Mouse (Mus musculus): ENCODE results near the gene H2-D1. TPM values are rescaled to one million over a fixed set of nuclear protein-coding genes. Genes with fewer than 3 reads are reported as not detected.
A peak's percentile ranks its signal among the peaks of the same experiment; 100 is the strongest.
"Not testable (repeated sequence)": the region's sequence is repeated elsewhere in the genome, so short reads cannot be mapped to it uniquely, and the experiment has no call there.

Gene H2-D1
- polyA plus RNA-seq, 1 experiment from 2014 or later: 51.7 TPM

GRCm38 (mm10) chr17:35226561-35227046, 35.9 kb upstream of the H2-D1 start:
- no peak for DNase-seq (ENCODE audit: low spot score)
- WGBS: 86% methylated on average over 14 of the region's 14 CpGs

DNA sequence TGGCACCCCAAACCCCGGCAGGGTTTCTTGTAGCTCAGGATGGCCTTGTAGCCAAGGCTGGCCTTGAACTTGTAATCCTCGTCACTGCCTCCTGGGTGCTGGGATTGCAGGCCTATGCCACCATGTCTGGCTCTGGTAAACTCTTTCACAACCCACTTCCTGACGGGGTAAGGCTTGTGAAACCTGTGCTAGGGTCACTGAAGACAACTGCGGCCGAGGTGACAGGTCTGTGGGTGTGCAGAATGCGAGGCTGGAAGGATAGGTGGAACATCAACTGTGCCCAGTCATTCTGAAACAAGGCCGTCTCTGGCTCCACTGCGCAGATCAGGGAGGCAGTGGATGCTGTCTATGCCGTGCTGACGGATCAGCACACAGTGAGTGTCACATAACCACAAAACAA, 31.5 kb upstream of the H2-D1 start:
- H3K27me3 ChIP-seq (replicated peaks; ENCODE audit: control insufficient read depth, insufficient read depth, low read length): no peaks in the 10 kb centered on the region
- WGBS: 91% methylated on average over 10 of the region's 10 CpGs
- H3K27ac ChIP-seq (replicated peaks; ENCODE audit: low read depth, low read length): no peak overlapping the region
- ATAC-seq (ENCODE audit: low read depth) (no peak), DNase-seq (ENCODE audit: low spot score) (no peak)
- no peak overlapping the region for H3K4me3 ChIP-seq (ENCODE audit: low read depth, low read length)
- no peak overlapping the region for H3K9ac ChIP-seq (ENCODE audit: low read depth, low read length)
- H3K4me1 ChIP-seq (ENCODE audit: control insufficient read depth, insufficient read depth, low read length): peaks cover 4% of the 10 kb centered on the region; the same call in 1 of the 2 replicates
- H3K4me2 ChIP-seq (ENCODE audit: low read depth, low read length): no peak overlapping the region
- peaks cover 54% of the 10 kb centered on the region for H3K36me3 ChIP-seq (ENCODE audit: control insufficient read depth, insufficient read depth, low read length)
- no peaks in the 10 kb centered on the region for H3K9me3 ChIP-seq (ENCODE audit: control insufficient read depth, low read length)

More at GRCm38 (mm10) chr17:35226561-35227046, 35.9 kb upstream of the H2-D1 start:
- no peak for ATAC-seq (ENCODE audit: low read depth)
- Histone ChIP-seq H3K4me1 (ENCODE audit: control insufficient read depth, insufficient read depth, low read length) (no peaks in the 10 kb centered on the region), H3K9ac (ENCODE audit: low read depth, low read length) (no peak overlapping the region), H3K36me3 (ENCODE audit: control insufficient read depth, insufficient read depth, low read length) (peaks cover 51% of the 10 kb centered on the region), H3K9me3 (ENCODE audit: control insufficient read depth, low read length) (no peaks in the 10 kb centered on the region), H3K27me3 (replicated peaks; ENCODE audit: control insufficient read depth, insufficient read depth, low read length) (no peaks in the 10 kb centered on the region), H3K27ac (replicated peaks; ENCODE audit: low read depth, low read length) (no peak overlapping the region), H3K4me3 (ENCODE audit: low read depth, low read length) (no peak overlapping the region), H3K4me2 (ENCODE audit: low read depth, low read length) (no peak overlapping the region)

DNA sequence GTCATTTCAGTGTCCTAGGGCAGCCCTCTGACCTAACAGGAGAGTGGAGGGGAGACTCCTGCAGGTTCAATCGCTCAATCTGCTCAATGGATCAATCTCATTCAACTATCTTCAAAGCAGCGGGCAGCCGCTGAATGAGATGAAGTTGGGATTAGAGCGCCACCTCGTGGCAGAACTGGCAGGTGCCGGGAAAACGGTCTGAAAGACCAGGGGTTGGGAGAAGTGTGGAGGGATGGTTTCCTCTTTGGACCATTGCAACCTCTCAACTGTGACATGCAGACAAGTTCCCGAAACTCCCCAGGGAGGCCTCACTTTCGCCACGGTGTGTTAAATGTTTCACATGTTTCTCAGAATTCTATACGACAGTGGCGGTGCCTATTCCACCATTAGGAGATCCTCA, 30.5 kb upstream of the H2-D1 start:
- H3K9me3 ChIP-seq (ENCODE audit: control insufficient read depth, low read length): no peaks in the 10 kb centered on the region
- H3K36me3 ChIP-seq (ENCODE audit: control insufficient read depth, insufficient read depth, low read length): peaks cover 53% of the 10 kb centered on the region
- WGBS: 15% methylated on average over 12 of the region's 12 CpGs
- no peak overlapping the region for H3K27ac ChIP-seq (replicated peaks; ENCODE audit: low read depth, low read length)
- H3K4me2 ChIP-seq (ENCODE audit: low read depth, low read length): peak overlapping the region; percentile 4; the same call in 1 of the 2 replicates
- H3K9ac ChIP-seq (ENCODE audit: low read depth, low read length): 0 out of 2 replicates have a peak overlapping the region, but pooled peaks have one; percentile 10
- peaks cover 4% of the 10 kb centered on the region; the same call in 1 of the 2 replicates for H3K4me1 ChIP-seq (ENCODE audit: control insufficient read depth, insufficient read depth, low read length)
- no peak overlapping the region for H3K4me3 ChIP-seq (ENCODE audit: low read depth, low read length)
- H3K27me3 ChIP-seq (replicated peaks; ENCODE audit: control insufficient read depth, insufficient read depth, low read length): no peaks in the 10 kb centered on the region
- no peak for ATAC-seq (ENCODE audit: low read depth)
- peak; percentile 81 for DNase-seq (ENCODE audit: low spot score)

DNA sequence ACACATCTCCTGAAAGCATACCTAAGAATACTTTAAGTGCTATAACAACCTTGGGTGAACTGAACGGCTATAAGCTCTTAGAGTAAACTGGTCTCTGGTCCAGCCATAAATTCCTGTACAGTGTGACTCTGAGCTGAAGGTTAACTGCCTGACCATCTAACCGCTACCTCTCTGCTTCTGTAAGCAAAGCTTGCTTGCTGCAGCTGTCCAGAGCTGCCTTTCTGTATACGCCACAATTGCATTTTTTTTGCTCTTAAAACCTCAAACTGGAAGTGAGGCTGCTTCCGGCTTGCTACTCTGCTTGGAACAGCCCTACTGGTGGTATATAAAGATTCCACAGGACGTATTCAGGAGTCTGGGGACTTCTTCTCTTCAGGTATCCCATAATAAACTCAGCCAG, 29.9 kb upstream of the H2-D1 start:
- no peaks in the 10 kb centered on the region for H3K27me3 ChIP-seq (replicated peaks; ENCODE audit: control insufficient read depth, insufficient read depth, low read length)
- peak overlapping the region; percentile 48 for H3K9ac ChIP-seq (ENCODE audit: low read depth, low read length)
- no peak overlapping the region for H3K4me2 ChIP-seq (ENCODE audit: low read depth, low read length)
- no peak overlapping the region for H3K4me3 ChIP-seq (ENCODE audit: low read depth, low read length)
- H3K36me3 ChIP-seq (ENCODE audit: control insufficient read depth, insufficient read depth, low read length): peaks cover 47% of the 10 kb centered on the region
- peaks cover 4% of the 10 kb centered on the region; the same call in 1 of the 2 replicates for H3K4me1 ChIP-seq (ENCODE audit: control insufficient read depth, insufficient read depth, low read length)
- ATAC-seq (ENCODE audit: low read depth): no peak
- peak overlapping the region; percentile 65; the same call in 1 of the 2 replicates for H3K27ac ChIP-seq (replicated peaks; ENCODE audit: low read depth, low read length)
- DNase-seq (ENCODE audit: low spot score): no peak
- no peaks in the 10 kb centered on the region for H3K9me3 ChIP-seq (ENCODE audit: control insufficient read depth, low read length)
- WGBS: 83% methylated on average over 5 of the region's 5 CpGs

GRCm38 (mm10) chr17:35233114-35233980, 29.2 kb upstream of the H2-D1 start, which contains the start of gene Atp6v1g2:
Gene Atp6v1g2 (plus strand): TSS chr17:35233660.
- Histone ChIP-seq H3K9ac (ENCODE audit: low read depth, low read length) (peak within 1 kb of the TSS; percentile 89), H3K4me3 (ENCODE audit: low read depth, low read length) (peak within 1 kb of the TSS; percentile 61), H3K27me3 (replicated peaks; ENCODE audit: control insufficient read depth, insufficient read depth, low read length) (no peaks in the 10 kb centered on the region), H3K36me3 (ENCODE audit: control insufficient read depth, insufficient read depth, low read length) (peaks cover 40% of the 10 kb centered on the region), H3K27ac (replicated peaks; ENCODE audit: low read depth, low read length) (peak within 1 kb of the TSS; percentile 97), H3K9me3 (ENCODE audit: control insufficient read depth, low read length) (no peaks in the 10 kb centered on the region), H3K4me1 (ENCODE audit: control insufficient read depth, insufficient read depth, low read length) (peaks cover 4% of the 10 kb centered on the region; the same call in 1 of the 2 replicates), H3K4me2 (ENCODE audit: low read depth, low read length) (peak within 1 kb of the TSS; percentile 93)
- ATAC-seq (ENCODE audit: low read depth) (no peak), DNase-seq (ENCODE audit: low spot score) (peak; percentile 85)
- WGBS: 60% methylated on average over 18 of the region's 18 CpGs

GRCm38 (mm10) chr17:35234090-35234489, 28.4 kb upstream of the H2-D1 start:
- not testable (repeated sequence) for H3K4me1 ChIP-seq (ENCODE audit: control insufficient read depth, insufficient read depth, low read length); H3K27me3 ChIP-seq (replicated peaks; ENCODE audit: control insufficient read depth, insufficient read depth, low read length); H3K9me3 ChIP-seq (ENCODE audit: control insufficient read depth, low read length); ATAC-seq (ENCODE audit: low read depth); DNase-seq (ENCODE audit: low spot score)
- H3K4me2 ChIP-seq (ENCODE audit: low read depth, low read length): peak overlapping the region; percentile 93
- H3K27ac ChIP-seq (replicated peaks; ENCODE audit: low read depth, low read length): peak overlapping the region; percentile 65
- WGBS: 86% methylated on average over 7 of the region's 7 CpGs
- H3K9ac ChIP-seq (ENCODE audit: low read depth, low read length): peak overlapping the region; percentile 48
- peaks cover 33% of the 10 kb centered on the region for H3K36me3 ChIP-seq (ENCODE audit: control insufficient read depth, insufficient read depth, low read length)
- H3K4me3 ChIP-seq (ENCODE audit: low read depth, low read length): peak overlapping the region; percentile 61; the same call in 1 of the 2 replicates

- DNase-seq (ENCODE audit: low spot score) (peak; percentile 56), ATAC-seq (ENCODE audit: low read depth) (0 out of 2 replicates have a peak, but pooled peaks have one; percentile 5)
- Histone ChIP-seq H3K9me3 (ENCODE audit: control insufficient read depth, low read length) (no peaks in the 10 kb centered on the region), H3K36me3 (ENCODE audit: control insufficient read depth, insufficient read depth, low read length) (peaks cover 25% of the 10 kb centered on the region), H3K4me2 (ENCODE audit: low read depth, low read length) (peak overlapping the region; percentile 93), H3K4me1 (ENCODE audit: control insufficient read depth, insufficient read depth, low read length) (peaks cover 4% of the 10 kb centered on the region; the same call in 1 of the 2 replicates), H3K27me3 (replicated peaks; ENCODE audit: control insufficient read depth, insufficient read depth, low read length) (no peaks in the 10 kb centered on the region), H3K27ac (replicated peaks; ENCODE audit: low read depth, low read length) (peak overlapping the region; percentile 97), H3K4me3 (ENCODE audit: low read depth, low read length) (peak overlapping the region; percentile 61), H3K9ac (ENCODE audit: low read depth, low read length) (peak overlapping the region; percentile 89)
- WGBS: 10% methylated on average over 28 of the region's 31 CpGs
Measured at GRCm38 (mm10) chr17:35234903-35235302, 27.6 kb upstream of the H2-D1 start.

DNA sequence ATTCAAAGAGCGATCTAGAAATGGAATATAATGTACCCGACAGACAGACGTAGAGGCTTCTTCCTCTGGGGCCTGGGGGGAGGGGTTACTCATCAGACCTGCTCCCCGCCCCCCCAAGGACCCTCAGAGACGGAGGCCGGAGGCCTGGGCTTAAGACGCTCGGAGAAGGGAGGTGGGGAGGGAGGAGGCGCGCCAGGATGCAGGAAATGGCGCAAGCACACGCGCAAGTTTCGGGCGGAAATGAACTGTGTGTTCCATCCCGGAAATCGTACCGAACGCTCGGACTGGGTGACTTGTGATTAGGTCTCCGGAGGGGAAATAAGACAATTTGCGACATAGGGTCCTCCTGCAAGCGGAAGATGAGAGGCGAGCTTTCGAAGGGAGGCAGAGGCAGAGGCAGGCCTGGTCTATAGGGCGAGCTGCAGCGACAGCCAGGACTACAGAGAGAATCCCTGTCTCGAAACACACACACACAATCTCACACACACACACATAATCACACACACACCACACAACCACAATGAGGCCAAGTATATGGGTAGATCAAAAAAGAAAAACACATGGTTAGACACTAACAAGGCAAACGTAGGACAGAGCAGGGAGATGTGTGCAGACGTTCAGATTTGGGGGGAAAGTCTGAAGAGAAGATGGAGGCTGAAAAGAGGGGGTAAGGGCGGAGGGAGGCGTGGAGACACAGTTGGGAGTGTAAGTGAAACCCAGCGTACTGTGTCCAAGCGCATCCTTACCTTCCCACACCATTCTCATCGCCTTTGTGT, 26.7 kb upstream of the H2-D1 start, which contains the start of gene Nfkbil1:
TSS of gene Nfkbil1 (minus strand) at position 179 of the 776 bp plus-strand sequence.
- ATAC-seq (ENCODE audit: low read depth): peak; percentile 90
- peak; percentile 98 for DNase-seq (ENCODE audit: low spot score)
- Histone ChIP-seq H3K4me3 (ENCODE audit: low read depth, low read length) (peak within 1 kb of the TSS; percentile 61), H3K9ac (ENCODE audit: low read depth, low read length) (peak within 1 kb of the TSS; percentile 89), H3K27ac (replicated peaks; ENCODE audit: low read depth, low read length) (peak within 1 kb of the TSS; percentile 97), H3K27me3 (replicated peaks; ENCODE audit: control insufficient read depth, insufficient read depth, low read length) (no peaks in the 10 kb centered on the region), H3K4me2 (ENCODE audit: low read depth, low read length) (peak within 1 kb of the TSS; percentile 93), H3K9me3 (ENCODE audit: control insufficient read depth, low read length) (no peaks in the 10 kb centered on the region), H3K36me3 (ENCODE audit: control insufficient read depth, insufficient read depth, low read length) (peaks cover 18% of the 10 kb centered on the region), H3K4me1 (ENCODE audit: control insufficient read depth, insufficient read depth, low read length) (peaks cover 8% of the 10 kb centered on the region; the same call in 1 of the 2 replicates)
- WGBS: under 1% methylated on average over 31 of the region's 35 CpGs

All from embryonic facial prominence, embryonic 14.5 days (tissue).